Mouse (Mus musculus) heart, embryonic 13.5 days (tissue): ENCODE results near the gene Nupr1. TPM values are rescaled to one million over a fixed set of nuclear protein-coding genes. Genes with fewer than 3 reads are reported as not detected.

Source experiments
- ATAC-seq: fragments of 200-750 bp; cut with Nextera tagmentation; 2 replicates; pipeline ENCODE4 v1.8.0; 2017; ENCODE audit warnings: moderate TSS enrichment; ENCODE audit not compliant: insufficient number of reproducible peaks, low FRiP score, low TSS enrichment; ENCODE audit errors: extremely low read depth
- H3K27ac ChIP-seq: fragments of 300-500 bp; sonication (generic); replicated peaks from 2 replicates; pipeline ENCODE4 v1.5.1; 2015; ENCODE audit warnings: moderate library complexity, mild to moderate bottlenecking, inconsistent platforms
- H3K27me3 ChIP-seq: fragments of 300-500 bp; sonication (generic); replicated peaks from 2 replicates; pipeline ENCODE4 v1.6.1; 2015; ENCODE audit warnings: mild to moderate bottlenecking, inconsistent platforms
- H3K36me3 ChIP-seq: fragments of 300-500 bp; sonication (generic); 2 replicates; pipeline ENCODE4 v1.6.1; 2015; ENCODE audit warnings: mild to moderate bottlenecking, inconsistent platforms
- H3K4me1 ChIP-seq: fragments of 300-500 bp; sonication (generic); 2 replicates; pipeline ENCODE4 v1.6.1; 2015; ENCODE audit warnings: inconsistent platforms
- H3K4me2 ChIP-seq: fragments of 300-500 bp; sonication (generic); 2 replicates; pipeline ENCODE4 v1.6.1; 2015; ENCODE audit warnings: inconsistent platforms, mild to moderate bottlenecking, moderate library complexity
- H3K4me3 ChIP-seq: fragments of 300-500 bp; sonication (generic); 2 replicates; pipeline ENCODE4 v1.5.1; 2015; ENCODE audit warnings: moderate library complexity, mild to moderate bottlenecking, inconsistent platforms
- H3K9ac ChIP-seq: fragments of 300-500 bp; sonication (generic); 2 replicates; pipeline ENCODE4 v1.6.1; 2015; ENCODE audit warnings: inconsistent platforms, mild to moderate bottlenecking, moderate library complexity
- H3K9me3 ChIP-seq: fragments of 300-500 bp; sonication (generic); 2 replicates; pipeline ENCODE4 v1.6.1; 2016; ENCODE audit warnings: inconsistent platforms
- WGBS: fragments of 180-500 bp; shearing (Covaris S2); methylation state at CpG from one replicate; pipeline ENCODE4 v1.1.7; 2015; ENCODE audit warnings: mixed read lengths; 5-methylcytosine and 5-hydroxymethylcytosine counted together
- polyA plus RNA-seq: library from polyadenylated mRNA; unstranded; fragments of >200 nt; fragmentation: Nextera tagmentation; extraction: Ambion mirVana; gene quantifications from 2 replicates; pipeline ENCODE4 v1.2.1, GENCODE M21; 2015

Nupr1 gene
- polyA plus RNA-seq, 1 experiment from 2014 or later: 6.2 TPM

GRCm38 (mm10) chr7:126642545-126643243 is 12.0 kb upstream of the Nupr1 start:
- H3K27me3 ChIP-seq: 0 out of 2 replicates have a peak, but pooled peaks cover 7% of the 10 kb centered on the region
- WGBS: 66% methylated on average over 5 of the region's 5 CpGs
- H3K9me3 ChIP-seq: no peaks in the 10 kb centered on the region
- no peak overlapping the region for H3K4me3 ChIP-seq
- no peak overlapping the region for H3K4me2 ChIP-seq
- H3K9ac ChIP-seq: no peak overlapping the region
- H3K36me3 ChIP-seq: no peaks in the 10 kb centered on the region
- no peak for ATAC-seq
- H3K4me1 ChIP-seq: no peaks in the 10 kb centered on the region
- no peak overlapping the region for H3K27ac ChIP-seq

- no peaks in the 10 kb centered on the region for H3K9me3 ChIP-seq
- no peak overlapping the region for H3K9ac ChIP-seq
- H3K4me2 ChIP-seq: no peak overlapping the region
- WGBS: 17% methylated on average over 4 of the region's 4 CpGs
- no peak for ATAC-seq
- no peak overlapping the region for H3K27ac ChIP-seq
- H3K27me3 ChIP-seq: peaks cover 21% of the 10 kb centered on the region; the same call in 1 of the 2 replicates
- H3K4me1 ChIP-seq: no peaks in the 10 kb centered on the region
- no peak overlapping the region for H3K4me3 ChIP-seq
- H3K36me3 ChIP-seq: no peaks in the 10 kb centered on the region
Observed at GRCm38 (mm10) chr7:126636733-126637520, 6.3 kb upstream of the Nupr1 start.

- Histone ChIP-seq H3K36me3 (no peaks in the 10 kb centered on the region), H3K27me3 (peaks cover 21% of the 10 kb centered on the region; the same call in 1 of the 2 replicates), H3K4me2 (no peak overlapping the region), H3K4me3 (no peak overlapping the region), H3K9ac (no peak overlapping the region), H3K4me1 (no peaks in the 10 kb centered on the region), H3K27ac (no peak overlapping the region), H3K9me3 (no peaks in the 10 kb centered on the region)
- no peak for ATAC-seq
Observed at GRCm38 (mm10) chr7:126635375-126635774, 4.7 kb upstream of the Nupr1 start.

- H3K36me3 ChIP-seq: no peaks in the 10 kb centered on the region
- peaks cover 15% of the 10 kb centered on the region; the same call in 1 of the 2 replicates for H3K27me3 ChIP-seq
- H3K4me2 ChIP-seq: no peak overlapping the region
- H3K9me3 ChIP-seq: no peaks in the 10 kb centered on the region
- H3K4me1 ChIP-seq: peaks cover 8% of the 10 kb centered on the region; the same call in 1 of the 2 replicates
- no peak overlapping the region for H3K4me3 ChIP-seq
- ATAC-seq: no peak
- WGBS: 64% methylated on average over 2 of the region's 2 CpGs
- H3K27ac ChIP-seq: no peak overlapping the region
- no peak overlapping the region for H3K9ac ChIP-seq
Observed at GRCm38 (mm10) chr7:126632478-126632877, 1.8 kb upstream of the Nupr1 start.

GRCm38 (mm10) chr7:126629915-126630314 is 746 bp downstream of the Nupr1 start:
- no peak overlapping the region for H3K4me2 ChIP-seq
- no peak overlapping the region for H3K4me3 ChIP-seq
- no peaks in the 10 kb centered on the region for H3K36me3 ChIP-seq
- ATAC-seq: no peak
- H3K9ac ChIP-seq: no peak overlapping the region
- no peaks in the 10 kb centered on the region for H3K9me3 ChIP-seq
- peaks cover 20% of the 10 kb centered on the region for H3K4me1 ChIP-seq
- peaks cover 14% of the 10 kb centered on the region; the same call in 1 of the 2 replicates for H3K27me3 ChIP-seq
- H3K27ac ChIP-seq: no peak overlapping the region
- WGBS: 63% methylated on average over 3 of the region's 3 CpGs

GRCm38 (mm10) chr7:126628111-126628510 is 2.5 kb downstream of the Nupr1 start:
- H3K9me3 ChIP-seq: no peaks in the 10 kb centered on the region
- no peak for ATAC-seq
- peak overlapping the region; percentile 5; the same call in 1 of the 2 replicates for H3K27ac ChIP-seq
- 0 out of 2 replicates have a peak, but pooled peaks cover 3% of the 10 kb centered on the region for H3K27me3 ChIP-seq
- no peak overlapping the region for H3K4me3 ChIP-seq
- H3K4me1 ChIP-seq: peaks cover 25% of the 10 kb centered on the region
- 51% methylated on average over 6 of the region's 6 CpGs for WGBS
- H3K9ac ChIP-seq: 0 out of 2 replicates have a peak overlapping the region, but pooled peaks have one; percentile 47
- H3K36me3 ChIP-seq: no peaks in the 10 kb centered on the region
- H3K4me2 ChIP-seq: no peak overlapping the region

- no peak overlapping the region for H3K4me3 ChIP-seq
- H3K4me1 ChIP-seq: peaks cover 32% of the 10 kb centered on the region
- 0 out of 2 replicates have a peak, but pooled peaks cover 3% of the 10 kb centered on the region for H3K27me3 ChIP-seq
- H3K4me2 ChIP-seq: peak overlapping the region; percentile 12; the same call in 1 of the 2 replicates
- 77% methylated on average over 3 of the region's 3 CpGs for WGBS
- no peaks in the 10 kb centered on the region for H3K9me3 ChIP-seq
- ATAC-seq: no peak
- H3K9ac ChIP-seq: no peak overlapping the region
- no peaks in the 10 kb centered on the region for H3K36me3 ChIP-seq
- 0 out of 2 replicates have a peak overlapping the region, but pooled peaks have one; percentile 25 for H3K27ac ChIP-seq
Observed at GRCm38 (mm10) chr7:126625807-126626600, 4.7 kb downstream of the Nupr1 start.

- no peaks in the 10 kb centered on the region for H3K9me3 ChIP-seq
- H3K4me2 ChIP-seq: peak overlapping the region; percentile 12
- H3K27me3 ChIP-seq: 0 out of 2 replicates have a peak, but pooled peaks cover 3% of the 10 kb centered on the region
- H3K27ac ChIP-seq: 0 out of 2 replicates have a peak overlapping the region, but pooled peaks have one; percentile 25
- H3K36me3 ChIP-seq: no peaks in the 10 kb centered on the region
- ATAC-seq: no peak
- H3K4me3 ChIP-seq: 0 out of 2 replicates have a peak overlapping the region, but pooled peaks have one; percentile 1
- no peak overlapping the region for H3K9ac ChIP-seq
- peaks cover 32% of the 10 kb centered on the region for H3K4me1 ChIP-seq
- WGBS: 40% methylated on average over 6 of the region's 6 CpGs
Observed at GRCm38 (mm10) chr7:126625369-126625768, 5.3 kb downstream of the Nupr1 start.

- peak overlapping the region; percentile 19; the same call in 1 of the 2 replicates for H3K9ac ChIP-seq
- no peak for ATAC-seq
- H3K9me3 ChIP-seq: no peaks in the 10 kb centered on the region
- H3K4me3 ChIP-seq: peak overlapping the region; percentile 13; the same call in 1 of the 2 replicates
- peak overlapping the region; percentile 12 for H3K4me2 ChIP-seq
- H3K4me1 ChIP-seq: peaks cover 32% of the 10 kb centered on the region
- 47% methylated on average over 16 of the region's 16 CpGs for WGBS
- H3K27ac ChIP-seq: no peak overlapping the region
- 0 out of 2 replicates have a peak, but pooled peaks cover 3% of the 10 kb centered on the region for H3K27me3 ChIP-seq
- no peaks in the 10 kb centered on the region for H3K36me3 ChIP-seq
Observed at GRCm38 (mm10) chr7:126624774-126625173, 5.9 kb downstream of the Nupr1 start.

- H3K9me3 ChIP-seq: no peaks in the 10 kb centered on the region
- 0 out of 2 replicates have a peak, but pooled peaks cover 3% of the 10 kb centered on the region for H3K27me3 ChIP-seq
- H3K4me2 ChIP-seq: no peak overlapping the region
- no peak overlapping the region for H3K9ac ChIP-seq
- ATAC-seq: no peak
- no peak overlapping the region for H3K27ac ChIP-seq
- no peaks in the 10 kb centered on the region for H3K36me3 ChIP-seq
- WGBS: 61% methylated on average over 1 of the region's 1 CpGs
- H3K4me1 ChIP-seq: peaks cover 32% of the 10 kb centered on the region
- H3K4me3 ChIP-seq: no peak overlapping the region
Observed at GRCm38 (mm10) chr7:126623381-126623780, 7.3 kb downstream of the Nupr1 start.
